Mouse (Mus musculus) cerebellum, adult 9-11 months (tissue): Measurements from ENCODE around the gene Samd5.

Experiments
- DNase-seq: peaks from one replicate; pipeline ENCODE4 v3.0.0; 2022

Gene Samd5

GRCm38 (mm10) chr10:9674561-9675521 lies at the start of gene Samd5:
Samd5 (minus strand) TSS chr10:9675208.
- peak; percentile 5 for DNase-seq

DNA sequence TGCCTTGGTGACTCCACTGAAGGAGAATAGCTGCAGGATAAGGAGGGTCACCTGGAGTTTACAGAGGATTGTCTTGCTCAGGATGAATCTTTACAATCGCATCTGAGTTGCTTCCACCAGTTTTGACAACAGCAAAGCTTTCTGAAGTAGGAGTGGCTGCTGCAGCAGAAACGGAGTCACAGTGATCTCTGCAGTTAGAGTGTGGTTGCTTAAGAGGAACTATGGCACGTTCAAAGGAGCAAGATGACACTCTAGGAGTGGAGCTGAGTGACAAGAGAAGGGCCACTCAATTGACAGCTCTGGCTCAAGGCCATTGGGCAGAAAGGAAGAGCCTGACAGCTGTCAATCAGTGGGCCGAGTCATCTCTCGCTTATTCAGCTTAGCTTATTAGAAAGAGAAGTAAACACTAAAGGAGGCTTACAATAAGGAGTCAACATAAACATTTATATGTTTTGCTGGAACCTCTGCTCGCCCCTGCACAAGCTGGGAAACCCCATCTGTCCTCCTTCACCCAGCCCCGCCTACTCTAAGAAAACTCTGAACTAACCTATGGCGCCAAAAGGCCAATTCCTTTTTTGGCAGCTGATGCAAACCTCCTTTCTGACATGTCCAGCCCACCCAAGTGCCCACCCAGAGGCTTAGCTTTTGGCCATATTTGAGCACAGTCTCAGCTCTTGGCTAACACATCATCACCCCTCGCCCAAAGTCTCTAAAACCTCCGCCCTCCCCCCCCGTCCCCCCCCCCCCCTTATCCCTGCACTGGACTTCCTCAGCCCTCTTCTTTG lies 47.7 kb upstream of the Samd5 start:
- DNase-seq, result no peak

- no peak for DNase-seq
Observed at GRCm38 (mm10) chr10:9720027-9720426, 45.0 kb upstream of the Samd5 start.

GRCm38 (mm10) chr10:9718086-9718485 lies 43.1 kb upstream of the Samd5 start:
- no peak for DNase-seq

GRCm38 (mm10) chr10:9704956-9705355 lies 29.9 kb upstream of the Samd5 start:
- no peak for DNase-seq

DNA sequence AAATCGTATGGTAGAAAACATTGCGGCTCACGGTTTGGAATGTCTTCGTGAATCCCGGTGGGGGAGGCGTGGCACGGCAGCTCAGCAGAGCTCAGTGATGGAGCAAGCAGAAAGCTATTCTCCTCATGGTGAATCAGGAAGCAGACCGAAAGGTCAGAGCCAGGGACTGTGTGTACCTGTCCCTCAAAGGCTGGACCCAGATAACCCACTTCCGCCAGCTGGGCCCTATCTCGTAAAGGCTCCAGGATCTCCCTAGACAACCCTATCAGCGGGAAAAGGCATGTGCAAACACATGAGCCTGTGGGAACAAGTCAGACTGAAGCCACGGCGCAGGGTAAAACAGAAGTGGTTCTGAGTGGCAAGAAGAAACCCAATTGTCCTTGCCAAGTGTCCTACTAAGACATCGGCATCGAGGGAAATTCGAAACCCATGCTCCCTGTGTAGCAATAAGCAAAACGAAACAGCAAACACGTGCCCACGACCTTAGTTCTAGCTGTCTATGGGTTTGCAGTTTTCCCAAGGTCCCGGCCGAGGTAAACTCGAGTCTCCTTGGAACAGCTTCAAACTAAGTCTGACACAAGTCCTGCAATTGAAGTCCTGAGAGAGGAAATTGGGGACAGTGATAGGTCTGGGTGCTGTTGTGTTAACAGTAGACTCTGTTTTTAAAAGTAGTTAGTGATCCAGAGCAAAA lies 24.2 kb upstream of the Samd5 start:
- no peak for DNase-seq

- DNase-seq, result no peak
Observed at GRCm38 (mm10) chr10:9698141-9698540, 23.1 kb upstream of the Samd5 start.

DNA sequence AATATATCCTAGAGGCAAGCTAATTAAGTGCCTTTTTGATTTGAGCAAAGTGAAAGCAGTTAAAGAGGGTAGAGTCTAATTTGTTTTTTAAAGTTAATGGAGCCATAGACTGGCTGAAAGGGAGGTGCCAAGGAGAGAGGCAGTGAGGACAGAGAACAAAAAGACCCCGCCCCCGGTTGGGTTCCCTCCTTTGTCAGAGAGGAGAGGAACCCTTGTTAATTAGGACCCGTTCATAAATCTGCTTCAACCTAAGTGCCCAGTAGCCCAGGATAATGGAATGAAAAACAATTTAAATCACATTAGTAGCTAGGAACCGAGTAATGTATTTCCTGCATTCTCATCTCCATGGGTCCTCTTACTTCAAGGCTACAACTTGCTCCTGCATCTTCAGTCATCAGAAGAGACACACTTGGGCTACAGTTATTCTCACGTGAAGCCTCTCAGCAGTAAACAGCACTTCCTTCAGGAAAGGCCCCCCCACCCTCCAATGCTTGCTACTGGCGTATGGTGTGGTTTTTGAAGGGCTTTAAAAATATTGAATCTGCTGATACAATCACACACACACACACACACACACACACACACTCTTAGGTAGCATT lies 21.6 kb upstream of the Samd5 start:
- DNase-seq, result no peak

DNA sequence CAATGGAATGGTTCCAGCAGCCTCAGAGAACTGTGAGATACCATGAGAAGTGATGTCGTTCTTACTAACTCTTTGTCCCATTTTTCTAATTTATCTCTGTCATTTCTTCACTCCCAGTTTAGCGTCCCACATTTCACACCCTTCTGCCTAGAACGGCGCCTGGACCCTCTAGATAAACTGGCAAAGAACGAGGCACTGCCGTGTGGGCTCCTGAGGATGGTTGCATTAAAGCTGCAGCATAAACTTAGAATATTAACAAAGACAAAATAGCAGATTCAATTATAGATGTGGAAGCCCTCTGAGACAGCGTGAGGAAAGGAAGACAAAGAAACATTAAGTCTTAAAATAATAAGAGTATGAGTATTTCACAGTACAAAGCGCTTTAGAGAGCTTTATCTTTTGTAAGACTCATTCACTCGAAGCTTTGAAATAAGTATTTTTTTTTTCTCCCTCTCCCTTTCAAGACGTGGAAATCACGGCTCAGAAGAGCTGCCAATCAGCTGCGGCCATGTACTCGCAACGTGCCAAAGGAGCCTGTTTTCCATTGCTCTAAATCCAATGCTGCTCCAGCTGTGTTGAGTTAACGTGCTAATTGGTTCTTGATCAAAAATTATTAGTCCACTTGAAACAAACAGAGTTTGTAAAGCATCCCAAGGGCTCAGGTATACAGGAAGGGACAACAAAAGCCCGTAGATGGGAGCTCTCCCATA lies 19.1 kb upstream of the Samd5 start:
- DNase-seq, result no peak

GRCm38 (mm10) chr10:9680928-9681327 lies 5.9 kb upstream of the Samd5 start:
- no peak for DNase-seq

DNA sequence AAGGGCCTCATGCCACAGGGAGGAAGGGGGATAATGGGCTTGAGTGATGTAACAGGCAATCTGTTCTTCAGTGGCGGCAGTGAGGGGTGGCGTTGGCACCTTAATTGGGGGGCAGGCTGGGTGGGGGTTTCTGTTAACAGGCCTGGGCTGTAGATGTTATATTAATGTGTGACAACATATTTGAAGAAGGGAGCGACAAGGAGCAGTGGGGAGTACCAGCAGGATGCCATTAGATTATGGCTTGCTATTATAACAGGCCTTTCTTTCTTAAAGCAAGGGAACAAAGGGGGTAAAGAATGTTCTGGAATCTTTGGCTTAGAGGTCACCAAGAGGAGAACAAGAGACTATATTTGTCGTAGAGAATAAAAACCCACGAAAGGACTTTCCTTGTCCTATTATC lies 4.9 kb upstream of the Samd5 start:
- no peak for DNase-seq

DNA sequence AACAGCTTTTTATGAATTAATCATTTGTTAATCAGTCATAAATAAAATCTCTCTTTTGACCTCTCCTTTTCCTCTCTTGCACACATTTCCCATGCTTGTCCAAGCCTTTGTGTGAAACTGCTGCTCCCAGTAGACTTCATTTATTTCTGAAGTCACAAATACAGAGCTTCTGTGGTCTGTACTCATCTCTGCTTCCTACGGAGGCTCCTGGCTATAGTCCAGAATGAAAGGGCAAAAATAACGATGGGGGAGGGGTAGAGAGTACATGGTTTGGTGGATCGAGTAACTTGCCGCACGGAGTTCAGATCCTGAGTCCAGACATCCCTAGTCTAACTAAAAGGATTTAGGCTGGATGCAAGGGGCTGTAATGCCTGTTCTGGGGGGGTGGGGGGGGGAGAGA lies 3.1 kb upstream of the Samd5 start:
- DNase-seq, result no peak

DNA sequence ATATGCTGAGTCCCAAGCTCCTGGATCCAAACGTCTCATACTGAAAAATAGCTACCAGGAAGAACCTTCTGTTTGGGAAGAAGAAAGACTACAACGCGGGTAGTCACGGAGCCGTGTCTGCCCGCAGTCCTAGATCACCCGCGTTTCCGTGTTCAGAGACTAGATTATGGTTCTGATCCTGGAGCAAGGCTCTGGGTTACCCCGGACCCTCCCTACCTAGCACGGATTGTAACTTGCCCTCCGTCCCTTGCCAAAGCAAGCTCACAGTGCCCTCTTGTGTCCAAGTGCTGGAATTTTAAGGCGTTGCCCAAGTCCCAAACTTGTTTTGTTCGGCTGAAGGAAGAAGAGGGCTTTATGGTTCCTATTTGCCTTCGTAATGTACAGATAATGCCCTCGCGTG lies 1.9 kb upstream of the Samd5 start:
- peak; percentile 36 for DNase-seq

DNA sequence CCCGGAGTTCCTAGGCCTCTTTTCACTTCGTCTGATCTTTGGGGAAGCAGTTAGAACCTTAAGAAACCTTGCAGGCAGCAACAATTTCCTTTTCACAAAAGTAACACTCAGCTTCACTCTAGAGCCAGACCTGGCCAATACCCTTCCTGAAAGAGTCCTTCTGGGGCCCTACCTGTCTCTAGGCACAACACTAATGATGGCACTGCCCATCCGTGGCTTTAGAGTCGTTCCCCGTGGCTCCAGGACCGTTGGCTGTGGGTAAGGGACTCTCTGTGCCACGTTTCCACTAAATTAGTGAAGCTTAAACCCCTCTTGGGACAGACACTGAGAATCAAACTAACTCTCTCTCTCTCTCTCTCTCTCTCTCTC lies 1.4 kb upstream of the Samd5 start:
- DNase-seq, result no peak

GRCm38 (mm10) chr10:9675550-9676417 lies 776 bp upstream of the Samd5 start:
- no peak for DNase-seq

DNA sequence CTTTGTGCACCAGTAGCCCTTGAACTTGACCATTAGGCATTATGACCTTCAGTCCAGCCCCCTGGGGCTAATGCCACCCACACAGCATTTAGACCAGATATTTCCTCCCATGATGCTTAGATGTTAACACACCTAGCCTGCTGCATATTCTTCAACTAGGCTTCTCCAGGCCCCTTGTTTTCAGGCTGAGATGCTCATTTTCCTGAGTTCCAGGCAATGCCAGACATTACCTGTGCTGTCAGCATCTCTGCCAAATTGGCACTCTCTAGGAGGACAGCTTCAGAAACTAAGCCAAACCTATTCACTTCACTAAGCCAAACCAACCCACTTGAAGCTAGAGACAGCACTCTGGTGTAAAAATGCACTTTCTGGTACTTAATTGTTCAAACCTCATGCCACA lies 1.7 kb downstream of the Samd5 start:
- DNase-seq, result no peak

GRCm38 (mm10) chr10:9672751-9673150 lies 2.3 kb downstream of the Samd5 start:
- DNase-seq, result no peak

- no peak for DNase-seq
Observed at GRCm38 (mm10) chr10:9670351-9670750, 4.7 kb downstream of the Samd5 start.

DNA sequence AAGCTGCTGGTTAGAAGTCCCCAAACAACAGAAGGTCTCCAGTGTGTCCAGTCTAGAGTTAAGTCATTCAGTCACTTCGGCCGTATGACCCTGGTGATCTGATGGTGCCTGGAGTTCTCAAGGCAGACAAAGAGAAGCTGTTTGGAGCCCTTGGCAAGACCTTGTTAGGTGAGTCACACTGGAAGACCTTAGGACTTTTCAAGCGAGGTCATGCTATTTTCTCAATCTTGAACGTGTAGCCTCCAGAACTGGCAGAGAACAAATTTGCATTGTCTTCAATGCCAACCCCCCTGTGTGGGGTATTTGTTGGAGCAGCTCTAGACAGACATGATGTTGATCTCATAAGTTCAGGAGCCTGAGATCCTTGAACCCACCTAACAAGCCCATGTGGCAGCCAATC lies 6.2 kb downstream of the Samd5 start:
- no peak for DNase-seq

DNA sequence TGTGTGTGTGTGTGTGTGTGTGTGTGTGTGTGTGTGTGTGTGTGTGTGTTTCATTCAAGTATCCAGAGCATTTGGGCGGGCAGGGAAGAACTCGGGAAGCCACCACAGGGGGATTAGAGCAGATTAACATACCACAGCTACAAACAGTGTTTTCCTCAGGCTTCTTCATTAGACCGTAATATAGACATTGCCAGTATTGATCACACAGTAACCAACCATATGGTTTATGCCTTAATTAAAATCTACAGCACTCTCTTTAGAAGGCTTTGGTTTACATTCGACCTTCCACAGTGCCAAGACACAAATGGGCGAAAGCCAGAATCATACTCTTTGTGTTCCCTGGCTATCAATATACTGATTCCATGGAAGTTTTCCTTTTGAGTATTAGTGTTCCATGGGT lies 22.1 kb downstream of the Samd5 start:
- DNase-seq, result no peak
